Mouse (Mus musculus) embryonic fibroblast, embryonic 13.5 days (primary cell): Measurements from ENCODE around the gene Olfr1411. TPM values are rescaled to one million over a fixed set of nuclear protein-coding genes. Genes with fewer than 3 reads are reported as not detected.

ENCODE experiments used
- H3K27ac ChIP-seq: 2 replicates; pipeline ENCODE4 v1.5.1; 2012; ENCODE audit warnings: low read length, control low read depth, inconsistent platforms; ENCODE audit not compliant: insufficient read depth
- H3K4me1 ChIP-seq: 2 replicates; pipeline ENCODE4 v1.6.1; 2011; ENCODE audit warnings: low read length; ENCODE audit not compliant: control insufficient read depth, insufficient read depth
- H3K4me3 ChIP-seq: 2 replicates; pipeline ENCODE4 v1.5.1; 2011; ENCODE audit warnings: mild to moderate bottlenecking, control low read depth, low read length; ENCODE audit not compliant: insufficient read depth
- CTCF ChIP-seq: IDR thresholded peaks from 2 replicates; pipeline ENCODE4 v1.5.1; 2011; ENCODE audit warnings: mild to moderate bottlenecking, control low read depth, low read length, moderate library complexity, borderline replicate concordance; ENCODE audit not compliant: insufficient read depth
- POLR2A ChIP-seq: IDR thresholded peaks from 2 replicates; pipeline ENCODE4 v1.6.1; 2011; ENCODE audit warnings: low read depth, mild to moderate bottlenecking, control low read depth, low read length, moderate library complexity
- polyA plus RNA-seq: library from polyadenylated mRNA; stranded (reverse); fragments of >200 nt; gene quantifications from 2 replicates; pipeline ENCODE4 v1.2.4, GENCODE M21; 2011; ENCODE audit warnings: low read depth; ENCODE audit not compliant: missing spikeins, insufficient read length

The Olfr1411 gene
- not detected in 2 replicates for polyA plus RNA-seq

- H3K27ac ChIP-seq, result no peak within 1 kb of the TSS
- no peak for TF ChIP-seq CTCF
- TF ChIP-seq POLR2A, result no peak
- H3K4me1 ChIP-seq, result no peaks in the 10 kb centered on the region
- H3K4me3 ChIP-seq, result no peak within 1 kb of the TSS
Measured at GRCm38 (mm10) chr1:92594111-92594510, at the start of gene Olfr1411. Gene Olfr1411 (plus strand): TSS chr1:92594411.

- TF ChIP-seq CTCF (no peak), POLR2A (no peak)
- H3K4me1 ChIP-seq, result no peaks in the 10 kb centered on the region
- H3K27ac ChIP-seq, result no peak overlapping the region
Measured at GRCm38 (mm10) chr1:92545929-92546328, 48.3 kb upstream of the Olfr1411 start.

GRCm38 (mm10) chr1:92571022-92571421, 23.2 kb upstream of the Olfr1411 start, which contains the start of gene Olfr1413:
Gene Olfr1413 (plus strand): TSS chr1:92571322.
- TF ChIP-seq CTCF (no peak), POLR2A (no peak)
- no peak within 1 kb of the TSS for H3K4me3 ChIP-seq
- H3K27ac ChIP-seq, result no peak within 1 kb of the TSS
- no peaks in the 10 kb centered on the region for H3K4me1 ChIP-seq

More at GRCm38 (mm10) chr1:92545929-92546328, 48.3 kb upstream of the Olfr1411 start:
- H3K4me3 ChIP-seq, result no peak overlapping the region

- no peak within 1 kb of the TSS for H3K27ac ChIP-seq
- no peak for TF ChIP-seq POLR2A
Measured at GRCm38 (mm10) chr1:92585479-92585878, 8.7 kb upstream of the Olfr1411 start, which contains the start of gene Olfr1412. Gene Olfr1412 (plus strand): TSS chr1:92585779.

GRCm38 (mm10) chr1:92596019-92596418, 1.8 kb downstream of the Olfr1411 start:
- TF ChIP-seq CTCF, result no peak
- no peaks in the 10 kb centered on the region for H3K4me1 ChIP-seq
- no peak overlapping the region for H3K27ac ChIP-seq
- H3K4me3 ChIP-seq, result no peak overlapping the region

More at GRCm38 (mm10) chr1:92585479-92585878, 8.7 kb upstream of the Olfr1411 start, which contains the start of gene Olfr1412:
- Histone ChIP-seq H3K4me1 (no peaks in the 10 kb centered on the region), H3K4me3 (no peak within 1 kb of the TSS)

GRCm38 (mm10) chr1:92605482-92605881, 11.3 kb downstream of the Olfr1411 start, which contains the start of gene Olfr1410:
Gene Olfr1410 (plus strand): TSS chr1:92605782.
- no peak within 1 kb of the TSS for H3K4me3 ChIP-seq
- no peaks in the 10 kb centered on the region for H3K4me1 ChIP-seq
- no peak within 1 kb of the TSS for H3K27ac ChIP-seq
- TF ChIP-seq POLR2A, result no peak
- no peak for TF ChIP-seq CTCF

- Histone ChIP-seq H3K4me3 (no peak overlapping the region), H3K4me1 (no peaks in the 10 kb centered on the region), H3K27ac (no peak overlapping the region)
- no peak for TF ChIP-seq POLR2A
- no peak for TF ChIP-seq CTCF
Measured at GRCm38 (mm10) chr1:92607711-92608110, 13.5 kb downstream of the Olfr1411 start.

- H3K27ac ChIP-seq, result no peak overlapping the region
- TF ChIP-seq POLR2A, result no peak
- peak; percentile 63; the same call in 1 of the 2 replicates for TF ChIP-seq CTCF
- peaks cover 2% of the 10 kb centered on the region; the same call in 1 of the 2 replicates for H3K4me1 ChIP-seq
- no peak overlapping the region for H3K4me3 ChIP-seq
Measured at GRCm38 (mm10) chr1:92611008-92611407, 16.8 kb downstream of the Olfr1411 start.

GRCm38 (mm10) chr1:92613175-92613574, 19.0 kb downstream of the Olfr1411 start:
- TF ChIP-seq CTCF (no peak), POLR2A (no peak)
- Histone ChIP-seq H3K4me3 (no peak overlapping the region), H3K4me1 (peaks cover 2% of the 10 kb centered on the region; the same call in 1 of the 2 replicates)

GRCm38 (mm10) chr1:92614516-92614915, 20.3 kb downstream of the Olfr1411 start:
- H3K4me3 ChIP-seq, result no peak overlapping the region
- no peak for TF ChIP-seq POLR2A
- H3K27ac ChIP-seq, result no peak overlapping the region
- H3K4me1 ChIP-seq, result peaks cover 2% of the 10 kb centered on the region; the same call in 1 of the 2 replicates

More at GRCm38 (mm10) chr1:92613175-92613574, 19.0 kb downstream of the Olfr1411 start:
- H3K27ac ChIP-seq, result no peak overlapping the region
